Mouse (Mus musculus): ENCODE data around the gene Zfp825. TPM values are rescaled to one million over a fixed set of nuclear protein-coding genes. Genes with fewer than 3 reads are reported as not detected.
"Not testable (repeated sequence)": the region's sequence is repeated elsewhere in the genome, so short reads cannot be mapped to it uniquely, and the experiment has no call there.

Gene Zfp825
- polyA plus RNA-seq, 1 experiment from 2014 or later, result 21.4 TPM

DNA sequence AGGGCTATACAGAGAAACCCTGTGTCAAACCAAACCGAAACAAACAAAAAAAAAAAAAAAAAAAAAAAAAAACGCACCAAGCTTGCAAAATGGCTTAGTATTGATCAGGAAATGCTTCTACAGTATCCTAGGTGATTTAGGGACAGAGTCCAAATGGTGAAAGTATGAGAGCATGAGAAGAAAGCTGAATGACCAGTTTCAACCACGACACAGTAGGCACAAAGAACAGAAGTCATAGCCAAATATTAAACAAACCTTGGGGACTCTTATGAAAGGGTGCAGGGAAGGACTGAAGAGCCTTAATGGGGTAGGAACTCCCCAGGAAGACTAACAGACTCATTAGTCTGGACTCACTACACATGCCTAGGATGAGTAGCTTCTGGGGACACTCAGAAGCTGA is 9.5 kb downstream of the Zfp825 start:
- H3K27me3 ChIP-seq; H3K9ac ChIP-seq (replicated peaks); H3K9me3 ChIP-seq; ATAC-seq; H3K4me2 ChIP-seq (replicated peaks); H3K4me1 ChIP-seq (replicated peaks); H3K4me3 ChIP-seq (replicated peaks); H3K27ac ChIP-seq: not testable (repeated sequence)
- peaks cover 14% of the 10 kb centered on the region for H3K36me3 ChIP-seq
- 81% methylated on average over 3 of the region's 3 CpGs for WGBS

GRCm38 (mm10) chr13:74471468-74471867 is 22.3 kb downstream of the Zfp825 start:
- H3K4me3 ChIP-seq (replicated peaks); H3K27me3 ChIP-seq; H3K4me2 ChIP-seq (replicated peaks); H3K4me1 ChIP-seq (replicated peaks); H3K9ac ChIP-seq (replicated peaks); ATAC-seq; H3K36me3 ChIP-seq; H3K9me3 ChIP-seq; H3K27ac ChIP-seq: not testable (repeated sequence)
- WGBS, result 90% methylated on average over 2 of the region's 2 CpGs

DNA sequence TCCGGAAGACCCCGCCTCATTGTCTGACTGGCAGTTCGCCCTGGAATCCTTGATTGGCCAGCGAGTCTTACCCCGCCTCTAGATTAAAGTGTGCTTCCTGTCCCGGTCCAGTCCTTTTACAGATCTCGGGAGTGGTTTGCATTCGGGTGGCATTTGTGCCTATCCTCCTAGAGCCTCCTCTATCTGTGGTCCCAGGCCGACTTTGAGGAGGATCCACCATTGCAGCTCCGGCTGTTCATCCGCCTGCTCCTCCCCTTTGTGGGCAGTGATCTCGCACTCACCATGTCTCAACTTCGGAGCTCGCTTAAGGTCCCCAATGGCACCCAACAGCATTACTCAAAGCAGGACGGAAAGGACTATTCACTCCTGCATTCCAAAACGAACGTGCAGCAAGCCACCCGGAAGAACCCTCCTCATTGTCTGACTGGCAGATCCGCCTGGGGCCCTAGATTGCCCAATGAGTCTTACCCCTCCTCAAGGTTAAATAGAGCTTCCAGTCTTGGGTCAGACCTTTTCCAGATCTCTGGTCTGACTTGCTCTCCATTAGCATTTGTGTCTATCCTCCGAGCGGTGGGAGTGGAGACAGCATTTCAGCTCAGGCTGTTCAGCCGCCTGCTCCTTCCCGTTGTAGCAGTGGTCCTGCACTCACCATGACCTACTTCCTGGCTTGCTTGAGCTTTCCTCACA is 30.9 kb downstream of the Zfp825 start:
- WGBS, result under 1% methylated on average over 23 of the region's 23 CpGs
- H3K9ac ChIP-seq (replicated peaks), result peak overlapping the region; percentile 77
- ATAC-seq, result peak; percentile 99
- peak overlapping the region; percentile 76 for H3K4me2 ChIP-seq (replicated peaks)
- H3K27me3 ChIP-seq, result no peaks in the 10 kb centered on the region
- no peaks in the 10 kb centered on the region for H3K36me3 ChIP-seq
- no peaks in the 10 kb centered on the region for H3K9me3 ChIP-seq
- peaks cover 7% of the 10 kb centered on the region; the same call in 1 of the 2 replicates for H3K4me1 ChIP-seq (replicated peaks)
- peak overlapping the region; percentile 63 for H3K4me3 ChIP-seq (replicated peaks)
- peak overlapping the region; percentile 90 for H3K27ac ChIP-seq

DNA sequence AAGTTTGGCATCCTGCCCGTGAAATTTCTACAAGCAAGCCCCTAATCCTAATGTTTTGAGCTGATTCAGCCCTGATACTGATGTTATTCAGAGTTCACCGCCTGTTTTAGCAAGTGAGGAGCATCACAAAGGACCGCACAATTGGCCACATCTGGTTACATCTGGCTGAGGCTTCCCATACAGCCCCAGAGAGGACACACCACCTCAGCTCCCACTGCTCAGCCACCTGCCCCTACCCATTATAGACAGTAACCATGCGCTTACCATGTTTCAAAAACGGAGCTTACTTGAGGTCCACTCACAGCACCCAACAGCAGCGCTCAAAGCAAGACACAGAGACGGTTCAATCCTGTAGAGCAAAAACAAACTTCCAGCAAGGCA is 31.5 kb downstream of the Zfp825 start:
- 4% methylated on average over 7 of the region's 7 CpGs for WGBS
- H3K9ac ChIP-seq (replicated peaks), result peak overlapping the region; percentile 77
- H3K9me3 ChIP-seq; H3K27me3 ChIP-seq; H3K27ac ChIP-seq; H3K4me1 ChIP-seq (replicated peaks); H3K36me3 ChIP-seq; ATAC-seq: not testable (repeated sequence)
- H3K4me3 ChIP-seq (replicated peaks), result peak overlapping the region; percentile 63
- H3K4me2 ChIP-seq (replicated peaks), result peak overlapping the region; percentile 76

DNA sequence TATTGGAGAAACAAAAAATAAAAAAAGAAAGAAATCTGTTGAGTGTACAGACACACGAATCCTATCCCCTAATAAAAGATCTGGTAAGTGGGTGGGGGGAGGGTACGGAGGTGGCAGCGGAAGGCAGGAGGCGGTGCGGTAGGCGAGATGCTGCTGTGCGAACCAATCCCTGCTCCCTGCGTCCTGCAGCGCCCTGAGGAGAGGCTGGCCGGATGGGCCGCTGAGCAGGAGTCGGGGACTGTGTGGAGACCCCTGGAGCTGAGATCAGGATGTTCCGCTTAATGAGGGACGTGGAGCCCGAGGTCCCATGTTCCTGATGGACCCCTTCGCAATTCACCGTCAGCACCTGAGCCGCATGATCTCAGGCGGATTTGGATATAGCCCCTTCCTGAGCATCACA is 53.9 kb downstream of the Zfp825 start:
- Histone ChIP-seq H3K9ac (replicated peaks) (no peak overlapping the region), H3K4me3 (replicated peaks) (no peak overlapping the region), H3K4me1 (replicated peaks) (no peaks in the 10 kb centered on the region), H3K27me3 (no peaks in the 10 kb centered on the region), H3K4me2 (replicated peaks) (no peak overlapping the region), H3K27ac (no peak overlapping the region), H3K9me3 (peaks cover 44% of the 10 kb centered on the region), H3K36me3 (peaks cover 40% of the 10 kb centered on the region)
- 30% methylated on average over 19 of the region's 19 CpGs for WGBS
- ATAC-seq, result no peak; the same call in 1 of the 2 replicates

Other genes with a start within 250 kb of the Zfp825 start
- 0.77 and 1.1 TPM in 2 replicates for gene Ahrr, start 201.7 kb downstream of the Zfp825 start, polyA plus RNA-seq (2015; fragmentation: Nextera tagmentation; extraction: Ambion mirVana)
- gene Pdcd6, start 176.4 kb downstream of the Zfp825 start, polyA plus RNA-seq (2015; fragmentation: Nextera tagmentation; extraction: Ambion mirVana), result 115 and 118 TPM in 2 replicates
- gene Sdha, start 143.7 kb downstream of the Zfp825 start, polyA plus RNA-seq (2015; fragmentation: Nextera tagmentation; extraction: Ambion mirVana), result 219 and 222 TPM in 2 replicates
- 47.3 and 51.6 TPM in 2 replicates for gene Ccdc127, start 143.7 kb downstream of the Zfp825 start, polyA plus RNA-seq (2015; fragmentation: Nextera tagmentation; extraction: Ambion mirVana)
- gene Lrrc14b, start 130.0 kb downstream of the Zfp825 start, polyA plus RNA-seq (2015; fragmentation: Nextera tagmentation; extraction: Ambion mirVana), result not detected in 2 replicates
- 4.2 and 6.2 TPM in 2 replicates for gene Zfp72, start 103.2 kb downstream of the Zfp825 start, polyA plus RNA-seq (2015; fragmentation: Nextera tagmentation; extraction: Ambion mirVana)
- gene Ftl1-ps1, start 94.3 kb downstream of the Zfp825 start, polyA plus RNA-seq (2015; fragmentation: Nextera tagmentation; extraction: Ambion mirVana), result 97.5 and 136 TPM in 2 replicates
- 4.5 and 5.2 TPM in 2 replicates for gene Erap1, start 145.6 kb upstream of the Zfp825 start, polyA plus RNA-seq (2015; fragmentation: Nextera tagmentation; extraction: Ambion mirVana)